Mouse (Mus musculus) T-helper 2 cell (primary cell): Measurements from ENCODE around the gene Zfp593.

Source experiments
- in situ Hi-C: fragments of 300-600 bp; cut with MboI, MseI; formaldehyde crosslinking; loops from one replicate; pipeline ENCODE4 v1.15.1; 2025; ENCODE audit warnings: high pct_unique_total_duplicates

Zfp593 gene

DNA sequence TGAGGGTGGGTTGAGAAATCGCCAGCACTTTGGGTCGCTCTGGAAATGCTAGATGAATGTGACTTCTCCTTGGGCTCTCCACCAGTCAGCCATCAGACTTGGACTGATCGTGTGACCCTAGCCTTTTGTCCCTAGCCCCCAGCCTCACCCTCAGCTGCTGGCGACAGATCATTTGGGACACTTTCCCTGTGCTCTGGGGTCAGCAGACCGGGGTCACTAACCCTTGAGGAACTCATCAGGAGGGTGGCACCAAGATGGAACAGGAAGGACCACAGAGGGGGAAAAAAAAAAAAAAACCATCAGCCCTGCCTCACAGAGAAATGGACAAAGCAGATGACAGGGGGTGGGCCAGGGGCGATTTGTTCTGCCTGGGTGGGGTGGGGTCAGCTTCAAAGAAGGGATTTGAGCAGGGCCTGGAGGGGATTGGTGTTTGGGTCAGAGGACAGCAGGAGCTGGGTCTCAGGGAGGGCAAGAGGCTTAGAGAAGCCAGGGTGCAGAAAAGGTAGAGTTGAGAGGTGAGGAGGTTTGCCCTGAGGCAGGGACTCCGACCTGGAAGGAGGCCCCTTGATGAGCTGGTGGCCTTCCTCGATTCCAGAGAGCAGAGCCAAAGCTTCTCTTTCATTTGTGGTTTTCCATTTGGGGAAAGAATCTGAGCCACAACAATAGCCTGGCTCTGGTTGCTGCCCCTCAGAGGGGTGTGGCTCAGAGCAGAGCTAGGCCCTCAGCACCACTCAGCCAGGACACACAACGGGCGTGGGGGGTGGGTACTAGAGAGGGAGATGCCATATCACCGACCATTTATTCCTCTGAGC is 12.0 kb upstream of the Zfp593 start:
- in situ Hi-C loops, result no loop called here

DNA sequence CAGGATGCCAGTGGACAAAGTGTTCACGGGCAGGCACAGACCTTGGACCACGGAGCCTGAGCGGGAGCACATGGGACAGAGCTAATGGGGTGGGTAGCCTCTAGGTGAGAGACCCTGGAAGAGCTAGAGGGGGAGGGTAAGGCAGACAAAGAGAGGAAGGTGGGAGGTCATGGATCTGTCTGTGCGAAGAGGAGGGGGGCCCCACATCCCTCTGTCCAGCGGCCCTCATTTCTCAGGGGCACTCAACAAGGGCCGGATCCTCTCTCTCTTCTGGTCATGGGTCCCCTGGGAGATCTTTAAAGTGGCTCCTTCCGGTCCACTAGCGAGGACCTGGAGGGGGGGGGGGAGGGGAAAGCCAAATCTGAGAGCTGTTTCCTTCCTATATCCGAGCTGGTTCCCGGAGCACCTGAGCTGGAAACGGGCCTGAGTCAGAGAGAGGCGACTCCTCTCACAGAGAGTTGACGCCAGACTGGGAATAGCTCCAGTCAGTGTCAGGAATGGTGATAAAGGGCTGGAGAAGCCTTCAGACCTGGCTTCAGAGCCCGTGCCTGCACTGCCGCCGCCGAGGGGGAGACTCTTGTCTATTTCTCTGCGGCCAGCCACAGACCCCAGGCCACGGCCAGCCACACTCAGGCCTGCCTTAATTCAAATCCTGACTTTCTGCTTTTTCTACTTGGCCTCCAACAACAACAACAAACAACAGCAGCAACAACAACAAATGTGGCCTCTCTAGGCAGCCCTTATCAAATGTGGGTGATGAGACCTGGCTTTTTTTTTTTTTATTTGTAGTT is 11.2 kb upstream of the Zfp593 start:
- in situ Hi-C loops, result no loop called here

DNA sequence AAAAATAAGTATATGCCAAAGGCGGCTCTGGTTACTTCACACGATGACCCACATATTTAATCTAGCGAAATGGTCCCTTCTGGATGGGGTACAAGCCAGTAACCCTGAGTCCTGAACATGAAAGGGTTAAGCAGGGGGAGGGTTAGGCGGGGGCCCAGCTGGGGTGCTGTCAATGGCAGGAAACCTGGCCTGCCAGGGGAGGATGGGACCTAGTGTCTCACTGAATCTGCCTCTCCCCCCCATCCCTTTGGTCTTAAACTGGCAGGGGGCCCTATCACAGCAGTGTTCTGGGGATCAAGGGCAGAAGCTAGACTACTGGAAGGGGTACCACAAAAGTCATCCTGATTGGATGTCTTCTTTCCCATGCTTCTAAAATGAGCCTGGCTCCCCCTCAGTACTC is 10.5 kb upstream of the Zfp593 start:
- in situ Hi-C loops, result no loop called here

DNA sequence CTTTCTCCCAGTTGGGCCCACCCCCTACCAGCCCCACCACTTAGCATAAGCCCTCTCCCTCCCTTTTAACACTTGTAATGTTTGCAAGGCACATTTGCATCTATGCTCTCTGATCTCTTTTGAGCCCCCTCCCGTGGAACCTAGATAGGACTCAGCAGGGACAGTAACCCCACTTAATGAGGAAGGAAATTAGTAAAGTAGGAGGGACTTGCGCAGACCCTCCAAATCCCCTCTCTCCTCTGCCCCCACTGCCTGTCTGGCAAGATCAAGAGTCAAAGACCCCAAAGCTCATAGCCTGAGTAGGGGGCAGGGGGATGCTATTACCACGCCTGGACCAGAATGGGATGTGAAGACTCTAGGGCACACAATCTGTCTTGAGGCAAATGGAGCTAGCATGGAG is 9.4 kb upstream of the Zfp593 start:
- in situ Hi-C loops, result no loop called here

DNA sequence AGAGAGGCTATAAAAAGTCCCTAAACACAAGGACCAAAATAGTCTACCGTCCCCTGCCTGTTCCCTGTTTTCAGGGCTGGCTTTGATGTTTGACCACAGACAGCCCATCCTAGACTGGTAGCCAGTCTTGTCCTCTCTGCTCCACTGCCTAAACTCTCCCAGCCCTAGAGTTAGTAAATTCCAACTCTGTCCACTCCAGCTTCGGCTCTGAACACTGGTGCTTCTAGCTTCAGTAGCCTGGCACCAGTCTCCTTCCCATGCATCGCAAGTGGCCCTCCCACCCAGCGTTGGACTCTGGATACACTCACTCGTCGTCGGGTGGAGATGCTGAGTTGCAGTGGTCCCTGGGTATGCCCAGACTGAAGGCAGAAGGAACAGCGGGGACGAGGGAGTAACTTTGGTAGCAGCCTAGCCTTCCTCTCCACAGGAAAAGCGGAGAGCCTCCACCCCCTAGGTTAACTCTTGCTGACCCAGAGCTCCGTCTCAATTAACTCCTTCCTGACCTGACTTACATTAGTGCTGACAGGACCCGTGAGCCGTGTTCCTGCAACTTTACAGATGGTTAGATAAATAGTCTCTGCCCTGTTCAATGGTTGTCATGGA is 8.4 kb upstream of the Zfp593 start, which contains the start of gene Grrp1:
Gene Grrp1, minus strand, starts transcription at position 385 of the 603 bp plus-strand sequence.
- in situ Hi-C loops, result no loop called here

DNA sequence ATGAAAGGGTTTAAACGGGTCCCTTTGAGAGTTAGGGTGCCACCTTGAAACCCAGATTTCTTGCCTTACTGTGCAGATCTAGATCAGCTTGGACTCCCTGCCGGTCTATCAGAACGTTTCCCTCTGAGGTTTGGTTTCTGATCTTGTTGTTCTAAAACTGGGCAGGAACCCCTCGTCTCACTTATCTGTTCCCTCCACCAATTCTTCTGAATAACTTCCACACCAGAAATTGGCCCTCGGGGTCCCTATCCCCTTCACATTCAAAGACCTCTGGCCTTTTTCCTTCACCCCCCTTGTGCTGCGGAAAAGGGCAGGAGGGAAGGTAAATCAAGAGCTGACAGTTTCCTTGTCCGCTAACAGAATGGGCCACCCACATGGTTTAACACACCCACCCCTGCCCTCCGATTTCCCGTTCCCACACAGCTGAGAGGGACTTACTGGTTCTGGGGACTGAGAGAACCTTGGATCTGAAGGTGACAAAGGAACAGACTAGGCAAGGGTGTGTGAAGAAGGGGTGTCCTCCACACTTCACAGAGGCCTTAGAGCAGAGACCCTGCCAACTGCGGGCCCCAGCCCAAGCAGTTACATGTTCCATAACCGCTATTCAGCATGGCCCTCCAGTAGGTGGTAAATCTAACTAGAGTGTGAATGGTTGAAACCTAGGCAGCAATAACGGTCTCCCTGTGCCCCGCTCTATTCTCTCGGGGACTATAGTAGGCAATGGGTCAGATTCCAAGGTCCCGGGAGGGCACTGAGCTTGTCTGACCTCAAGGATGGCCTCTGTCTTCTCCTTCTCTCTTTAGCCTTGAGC is 7.7 kb upstream of the Zfp593 start:
- in situ Hi-C loops, result no loop called here

DNA sequence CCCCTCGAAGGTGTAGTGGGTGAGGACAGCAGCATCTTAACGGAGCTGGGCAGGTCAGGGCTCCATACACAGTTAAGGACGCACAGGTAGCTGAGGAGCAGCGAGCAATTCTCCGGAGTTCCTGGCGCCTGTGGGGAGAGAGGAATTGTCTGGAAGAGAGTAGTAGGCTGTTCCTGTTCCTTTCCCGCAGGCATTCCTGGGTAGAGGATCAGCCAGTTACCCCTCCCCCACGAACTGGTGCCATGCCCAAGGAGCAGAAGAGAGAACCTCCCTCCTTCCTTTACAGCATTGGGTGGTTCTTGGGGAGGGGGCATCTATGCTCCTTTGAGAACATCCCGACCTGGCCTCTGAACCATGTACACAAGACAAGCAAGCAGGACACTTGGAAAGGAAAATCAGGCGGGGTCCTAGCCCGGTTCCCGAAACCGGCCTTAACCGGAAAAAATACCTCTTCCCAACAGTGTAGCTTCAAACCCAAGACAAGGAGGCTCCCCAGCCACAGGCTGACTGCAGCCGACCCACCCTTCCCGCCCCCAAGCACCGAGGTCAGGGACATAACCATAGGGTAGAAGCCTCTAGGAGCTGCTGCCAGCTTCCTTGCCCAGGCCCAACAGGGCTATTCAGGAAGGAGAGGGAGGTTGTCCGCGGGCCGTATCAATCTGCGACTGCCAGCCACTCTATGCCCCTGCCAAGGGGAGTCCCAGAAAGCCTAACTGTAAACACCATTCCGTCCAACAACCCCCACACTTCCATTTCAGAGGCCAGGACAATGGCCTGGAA is 6.9 kb upstream of the Zfp593 start:
- in situ Hi-C loops, result no loop called here

DNA sequence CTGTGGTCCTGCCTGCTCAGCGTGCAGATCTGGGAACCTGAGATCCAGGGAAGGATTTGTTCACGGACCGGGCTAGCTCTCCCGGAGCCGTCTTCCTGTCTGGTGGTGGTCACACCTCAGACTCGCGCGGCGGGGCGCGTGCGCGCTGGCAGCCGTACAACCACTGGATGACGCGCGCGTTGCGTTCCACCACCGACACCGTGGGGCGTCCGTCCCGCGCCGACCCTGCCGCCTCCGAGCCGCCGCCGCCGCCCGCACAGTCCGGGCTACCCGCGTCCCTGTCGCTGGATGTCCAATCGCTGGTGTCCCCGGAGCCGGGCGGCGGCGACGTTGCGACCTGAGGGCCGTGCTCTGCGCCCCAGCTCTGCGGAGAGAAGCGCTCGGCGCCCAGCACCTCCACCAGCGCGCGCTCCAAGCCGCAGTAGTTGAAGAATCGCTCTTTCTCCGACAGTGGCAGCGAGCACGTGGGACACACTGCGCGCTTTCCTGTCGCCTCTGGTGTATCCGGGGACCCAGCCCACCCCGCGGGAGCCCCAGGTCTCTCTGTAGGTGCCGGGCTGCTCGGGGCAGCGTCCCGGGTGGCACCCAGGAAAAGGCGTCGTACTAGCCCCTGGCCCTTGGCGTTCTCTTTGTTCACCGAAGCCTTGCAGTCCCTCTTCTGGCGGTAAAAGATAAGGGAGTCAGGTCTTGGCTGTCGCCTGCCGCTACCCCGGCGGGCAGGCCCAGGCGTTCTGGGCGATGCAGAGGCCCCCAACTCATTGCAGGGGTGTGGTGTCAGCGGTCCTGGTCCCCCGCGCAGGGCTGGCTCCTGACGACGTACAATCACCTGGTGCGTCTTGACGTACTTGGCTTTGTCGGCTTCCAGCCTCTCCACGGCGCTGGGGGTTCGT is 6.1 kb upstream of the Zfp593 start:
- in situ Hi-C loops, result no loop called here

DNA sequence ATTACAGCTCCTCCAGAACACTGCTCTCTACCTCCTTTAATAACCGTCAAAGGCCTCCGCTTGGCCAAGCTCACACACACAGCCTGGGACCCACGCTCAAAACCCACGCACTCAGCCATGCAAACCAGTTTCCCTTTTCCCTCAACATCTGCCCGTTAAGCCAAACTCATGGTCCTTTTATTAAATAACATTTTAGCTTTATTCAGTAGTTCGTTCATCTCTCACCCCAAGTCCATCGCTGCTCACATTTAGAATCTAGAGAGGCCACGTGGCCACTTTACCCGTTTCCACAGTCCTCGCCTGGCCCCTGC is 5.5 kb upstream of the Zfp593 start:
- in situ Hi-C loops, result no loop called here

DNA sequence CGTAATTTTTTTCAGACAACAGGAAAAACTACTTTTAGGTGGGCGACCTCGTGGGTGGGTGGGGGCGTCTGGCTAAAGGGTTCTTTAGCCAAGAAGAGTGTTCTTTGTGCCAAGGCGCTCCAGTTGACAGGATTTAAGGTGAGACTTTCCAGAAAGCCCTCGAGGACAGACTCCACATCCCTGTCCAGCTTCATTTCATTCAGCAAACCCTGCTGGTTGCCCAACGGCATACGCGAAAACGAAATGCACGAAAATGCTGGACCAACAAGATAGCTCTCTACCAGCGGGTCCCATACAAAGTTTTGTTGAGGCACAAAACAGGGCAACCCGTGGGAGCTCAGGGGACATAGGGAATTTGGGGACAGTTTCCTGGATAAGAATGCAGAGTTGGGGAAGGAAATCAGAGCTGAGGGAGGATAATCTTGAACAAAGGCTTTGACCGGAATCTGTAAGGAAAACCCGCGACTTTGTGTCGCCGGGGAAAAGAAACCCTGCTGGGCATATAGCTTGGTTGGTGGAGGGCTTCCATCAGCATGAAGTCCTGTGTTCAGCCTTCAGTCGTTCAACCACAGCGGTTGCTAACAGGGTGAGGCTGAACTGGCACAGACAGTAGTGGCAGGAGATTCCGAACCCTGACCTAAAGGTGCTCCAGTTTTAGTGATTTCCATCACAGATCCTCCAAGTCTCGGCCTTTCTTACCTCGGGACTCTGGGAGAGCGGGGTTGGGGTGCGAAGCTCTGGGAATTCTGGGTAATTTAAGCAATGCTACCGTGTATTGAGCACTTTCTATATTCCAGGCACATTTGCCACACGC is 4.9 kb upstream of the Zfp593 start:
- in situ Hi-C loops, result no loop called here

DNA sequence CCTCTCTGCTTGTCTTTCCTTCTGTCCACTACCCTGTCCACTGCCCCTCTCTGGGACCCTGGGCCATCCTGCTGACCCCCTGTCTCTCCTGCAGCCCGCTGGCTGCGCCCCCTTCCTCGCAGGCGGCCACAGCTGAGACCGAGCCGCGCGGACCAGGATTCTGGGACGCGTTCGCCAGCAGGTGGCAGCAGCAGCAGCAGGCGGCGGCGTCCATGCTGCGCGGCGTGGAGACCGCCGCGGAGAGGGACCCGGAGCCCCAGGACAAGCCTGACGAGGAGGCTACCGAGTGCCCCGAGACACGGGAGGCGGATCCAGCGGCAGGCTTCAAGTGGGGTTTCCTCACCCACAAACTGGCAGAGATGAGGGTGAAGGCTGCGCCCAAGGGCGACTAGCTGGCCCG is 4.3 kb upstream of the Zfp593 start:
- in situ Hi-C loops, result no loop called here

DNA sequence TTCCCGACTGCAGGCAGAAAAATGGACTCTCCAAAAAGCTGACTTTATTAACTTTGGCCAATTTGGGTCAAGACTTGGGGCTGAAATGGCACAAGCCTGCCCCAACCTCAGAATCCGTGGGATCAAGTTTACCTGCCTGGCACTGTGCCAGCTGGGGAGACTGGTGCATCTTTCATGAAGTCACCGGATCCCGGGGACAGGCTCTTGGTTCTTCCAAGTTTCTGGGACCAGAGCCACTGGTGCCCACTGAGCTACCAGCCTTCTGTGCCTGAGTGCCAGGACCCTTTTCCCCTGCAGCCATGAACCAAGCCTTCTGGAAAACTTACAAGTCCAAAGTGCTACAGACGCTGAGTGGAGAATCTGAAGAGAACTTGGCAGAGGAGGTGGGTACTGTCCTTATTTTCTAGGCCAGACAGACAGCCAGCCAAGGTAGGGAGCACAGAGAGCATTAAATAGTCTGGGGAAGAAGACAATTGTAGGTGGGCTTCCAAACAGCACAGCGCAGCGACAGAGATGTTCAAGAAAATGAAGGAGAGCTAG is 1.4 kb upstream of the Zfp593 start, which contains the start of gene Gm30191:
Gene Gm30191, plus strand, starts transcription at position 217 of the 540 bp plus-strand sequence.
- in situ Hi-C loops, result no loop called here

DNA sequence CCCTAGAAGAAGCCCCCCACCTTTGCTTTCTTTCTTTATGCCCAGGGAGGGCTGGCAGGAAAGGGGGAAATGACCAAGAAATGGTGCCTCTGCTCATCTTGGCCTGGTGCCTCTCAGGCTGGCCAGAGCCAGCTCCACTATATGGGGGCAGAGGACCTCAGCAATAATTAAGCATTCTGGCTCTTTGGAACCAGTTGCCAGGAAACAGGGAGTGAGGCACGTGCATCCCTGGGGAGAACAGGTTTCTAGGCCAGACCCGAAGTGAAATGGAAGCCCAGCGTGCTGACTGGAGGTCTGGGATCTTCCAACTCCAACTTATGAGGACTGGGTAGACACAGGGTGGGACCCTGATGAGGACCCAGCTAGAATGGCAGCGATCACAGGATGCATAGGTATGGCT is 864 bp upstream of the Zfp593 start:
- in situ Hi-C loops, result no loop called here

DNA sequence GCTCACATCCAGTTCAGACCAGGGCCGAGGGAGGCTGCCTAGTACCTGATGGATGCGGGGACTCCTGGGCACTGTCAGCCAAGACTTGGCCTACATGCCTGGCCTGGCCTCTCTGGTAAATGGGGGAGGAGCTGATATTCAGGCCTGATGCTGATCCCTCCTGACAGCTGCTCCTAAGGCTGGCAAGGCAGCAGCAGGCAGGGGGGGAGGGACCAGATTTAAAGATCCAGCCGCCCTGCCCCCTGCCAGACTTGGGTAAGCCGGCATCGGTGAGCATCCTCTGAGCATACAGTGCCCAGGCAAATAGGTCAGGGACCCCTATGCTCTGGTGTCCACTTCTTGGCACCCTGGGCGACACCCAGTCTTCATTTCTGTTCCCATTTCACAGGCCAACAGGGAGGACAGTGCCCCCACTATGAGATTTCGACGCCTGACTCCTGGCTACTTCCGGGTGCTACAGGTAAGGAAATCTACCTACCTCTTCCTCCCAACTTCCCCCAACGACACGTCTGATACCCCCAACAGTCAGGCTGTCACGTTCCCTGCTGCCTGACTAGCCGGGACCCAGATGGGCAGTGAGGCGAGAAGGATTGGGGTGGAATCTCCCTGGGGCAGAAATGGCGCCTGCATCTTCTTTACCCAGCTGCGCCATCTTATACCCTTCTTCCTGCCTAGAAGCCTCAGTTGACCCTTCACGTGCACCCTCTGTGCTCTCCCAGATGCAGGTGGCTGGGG is 1.7 kb downstream of the Zfp593 start, which contains the start of gene E130218I03Rik:
Gene E130218I03Rik, plus strand, starts transcription at position 147 of the 735 bp plus-strand sequence.
- in situ Hi-C loops, result no loop called here

DNA sequence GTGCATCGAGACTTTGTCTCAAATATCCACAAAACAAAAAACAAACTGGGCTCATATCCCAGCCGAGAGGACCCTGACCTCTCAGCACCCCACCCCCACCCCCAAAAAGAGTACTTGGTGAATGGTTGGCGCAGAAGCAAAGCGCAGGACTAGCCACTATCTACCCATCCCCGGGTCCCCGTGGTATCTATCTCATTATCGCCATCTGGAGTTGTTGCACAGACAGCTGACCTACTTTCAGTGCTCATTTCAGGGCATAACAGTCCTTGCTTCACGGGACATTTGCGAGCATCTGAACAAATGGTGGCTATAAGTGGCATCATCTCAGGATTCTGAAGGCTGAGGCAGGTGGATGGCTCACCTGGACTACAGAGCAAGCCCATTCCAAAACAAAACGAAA is 6.7 kb downstream of the Zfp593 start:
- in situ Hi-C loops, result no loop called here

DNA sequence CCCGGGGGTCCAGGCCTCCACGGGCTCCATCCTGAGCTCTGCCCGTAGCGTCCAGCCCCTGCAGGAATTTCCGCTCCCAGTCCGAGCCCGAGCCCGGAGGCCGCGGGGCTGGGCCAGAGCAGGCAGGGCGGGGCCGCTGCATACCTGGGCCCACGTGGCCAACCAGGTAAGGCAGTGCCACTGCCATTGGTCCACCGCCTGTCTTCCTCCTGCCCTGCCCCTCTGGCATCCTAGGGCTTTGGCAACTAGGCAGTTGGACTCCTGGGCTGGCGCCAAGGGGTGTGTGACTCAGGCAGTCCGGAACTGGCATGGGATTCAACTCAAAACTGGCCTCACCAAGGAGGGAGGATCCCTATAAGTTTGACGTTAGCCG is 7.1 kb downstream of the Zfp593 start, which contains the start of gene Cnksr1:
Gene Cnksr1, minus strand, starts transcription at position 121 of the 373 bp plus-strand sequence.
- in situ Hi-C loops, result no loop called here

DNA sequence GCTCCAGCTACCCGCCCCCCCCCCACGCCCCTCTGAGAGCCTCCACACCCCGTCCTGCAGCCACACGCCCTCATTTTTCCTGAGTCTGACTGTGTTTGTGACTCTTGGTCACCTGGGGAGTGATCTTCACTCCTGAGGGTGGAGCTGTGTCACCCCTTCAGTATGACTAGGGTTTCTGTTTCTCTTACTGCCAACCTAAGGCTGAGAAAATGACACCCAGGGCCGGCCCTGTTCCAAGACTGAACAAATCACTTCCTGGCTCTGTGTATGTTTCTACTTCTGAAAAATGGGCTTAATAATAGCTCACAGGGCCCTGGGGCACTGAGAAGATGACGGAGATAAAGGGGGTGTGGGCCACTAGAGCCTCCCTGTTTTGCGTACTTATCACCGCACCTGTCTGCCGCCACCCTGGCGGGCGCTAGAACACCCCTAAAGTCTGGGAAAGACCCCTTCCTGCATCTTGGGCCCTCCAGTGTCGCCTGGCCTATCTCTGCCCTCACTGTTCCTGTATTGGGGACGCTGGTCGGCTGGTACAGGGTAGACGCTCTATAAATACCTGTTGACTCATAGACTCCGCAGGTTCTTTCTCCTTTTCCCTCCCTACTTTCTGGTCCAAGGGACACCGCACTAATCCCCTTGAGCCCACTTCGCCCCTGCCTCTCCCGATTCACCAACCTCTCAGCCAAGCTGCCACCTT is 7.7 kb downstream of the Zfp593 start:
- in situ Hi-C loops, result no loop called here
